Mouse (Mus musculus): ENCODE measurements around the gene Hoxa6. TPM values are rescaled to one million over a fixed set of nuclear protein-coding genes. Genes with fewer than 3 reads are reported as not detected.

Hoxa6 gene
- polyA plus RNA-seq, 1 experiment from 2014 or later, result not detected

DNA sequence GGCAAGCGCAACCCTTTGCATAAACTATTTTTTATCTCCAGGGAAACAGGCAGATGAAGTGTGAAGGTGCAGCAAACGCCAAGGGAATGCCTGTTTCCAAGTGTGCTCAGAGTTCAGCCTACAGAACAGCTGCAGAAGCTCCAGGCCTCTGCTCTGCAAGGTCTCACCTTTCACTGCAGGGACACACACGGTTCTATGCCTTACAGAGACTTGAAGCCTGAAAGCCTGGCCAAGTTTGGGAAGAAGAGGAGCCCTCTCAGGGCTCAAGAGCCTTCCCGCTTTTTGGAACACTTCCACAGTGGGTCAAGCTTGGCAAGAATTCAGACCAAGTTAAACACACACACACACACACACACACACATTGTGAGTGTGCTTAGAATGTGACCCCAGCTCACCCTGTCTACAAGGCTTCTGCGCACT, 19.3 kb downstream of the Hoxa6 start:
- no peaks in the 10 kb centered on the region for H3K9me3 ChIP-seq (ENCODE audit: control insufficient read depth, low read length)
- no peak overlapping the region for H3K4me2 ChIP-seq (ENCODE audit: low read length)
- no peak overlapping the region for H3K27ac ChIP-seq (replicated peaks; ENCODE audit: low read depth, low read length)
- H3K4me3 ChIP-seq (replicated peaks; ENCODE audit: low read depth, low read length), result no peak overlapping the region
- no peak overlapping the region for H3K9ac ChIP-seq (replicated peaks; ENCODE audit: low read length)
- ATAC-seq (ENCODE audit: low FRiP score, low TSS enrichment), result no peak
- H3K4me1 ChIP-seq (ENCODE audit: control insufficient read depth, insufficient read depth, low read length), result peaks cover 4% of the 10 kb centered on the region; the same call in 1 of the 2 replicates
- 6% methylated on average over 5 of the region's 5 CpGs for WGBS
- peaks cover 100% of the 10 kb centered on the region for H3K27me3 ChIP-seq (ENCODE audit: control insufficient read depth, insufficient read depth, low read length)
- DNase-seq, result no peak
- no peaks in the 10 kb centered on the region for H3K36me3 ChIP-seq (ENCODE audit: control insufficient read depth, insufficient read depth, low read length)

DNA sequence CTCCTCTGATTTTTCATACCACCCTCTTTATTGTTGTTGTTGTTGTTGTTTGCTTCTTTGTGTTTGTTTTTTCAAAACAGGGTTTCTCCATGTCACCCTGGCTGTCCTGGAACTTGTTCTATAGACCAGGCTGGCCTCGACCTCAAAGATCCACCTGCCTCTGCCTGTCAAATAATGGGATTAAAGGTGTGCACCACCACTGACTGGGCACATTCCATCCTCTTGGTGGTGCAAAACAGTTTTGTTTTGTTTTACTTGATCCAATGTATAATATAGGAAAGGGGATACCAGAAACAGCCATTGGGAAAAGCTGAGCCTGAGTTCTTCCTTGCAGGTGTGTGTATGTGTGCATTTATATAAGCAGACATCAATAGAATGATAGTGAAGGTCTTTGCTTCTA, 22.0 kb downstream of the Hoxa6 start:
- Histone ChIP-seq H3K4me3 (replicated peaks; ENCODE audit: low read depth, low read length) (no peak overlapping the region), H3K9ac (replicated peaks; ENCODE audit: low read length) (no peak overlapping the region), H3K4me1 (ENCODE audit: control insufficient read depth, insufficient read depth, low read length) (no peaks in the 10 kb centered on the region), H3K36me3 (ENCODE audit: control insufficient read depth, insufficient read depth, low read length) (no peaks in the 10 kb centered on the region), H3K27ac (replicated peaks; ENCODE audit: low read depth, low read length) (no peak overlapping the region), H3K9me3 (ENCODE audit: control insufficient read depth, low read length) (no peaks in the 10 kb centered on the region), H3K4me2 (ENCODE audit: low read length) (no peak overlapping the region), H3K27me3 (ENCODE audit: control insufficient read depth, insufficient read depth, low read length) (peaks cover 100% of the 10 kb centered on the region)
- ATAC-seq (ENCODE audit: low FRiP score, low TSS enrichment), result no peak
- WGBS, result 2% methylated on average over 1 of the region's 1 CpGs
- no peak for DNase-seq

DNA sequence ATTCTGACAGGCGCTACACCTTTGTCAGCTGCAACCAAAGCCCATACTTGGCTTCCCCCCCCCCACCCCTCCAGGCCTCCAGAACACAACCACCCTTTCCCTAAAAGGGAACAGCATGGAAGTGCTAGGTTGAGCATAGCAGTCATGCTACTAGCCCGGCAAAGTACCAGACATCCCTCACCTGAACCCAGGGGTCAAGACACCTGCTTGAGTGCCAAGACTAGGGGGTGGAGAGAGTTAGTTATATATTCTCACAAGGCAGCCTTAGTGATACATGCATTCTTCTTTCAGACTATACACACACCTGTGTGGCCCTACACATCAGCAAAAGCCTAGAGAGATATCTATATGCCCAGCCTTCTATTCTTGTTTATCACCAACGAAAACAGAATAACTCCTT, 22.7 kb downstream of the Hoxa6 start:
- Histone ChIP-seq H3K4me3 (replicated peaks; ENCODE audit: low read depth, low read length) (no peak overlapping the region), H3K36me3 (ENCODE audit: control insufficient read depth, insufficient read depth, low read length) (no peaks in the 10 kb centered on the region), H3K4me2 (ENCODE audit: low read length) (no peak overlapping the region), H3K4me1 (ENCODE audit: control insufficient read depth, insufficient read depth, low read length) (no peaks in the 10 kb centered on the region), H3K27ac (replicated peaks; ENCODE audit: low read depth, low read length) (no peak overlapping the region), H3K9me3 (ENCODE audit: control insufficient read depth, low read length) (no peaks in the 10 kb centered on the region), H3K27me3 (ENCODE audit: control insufficient read depth, insufficient read depth, low read length) (peaks cover 100% of the 10 kb centered on the region), H3K9ac (replicated peaks; ENCODE audit: low read length) (no peak overlapping the region)
- ATAC-seq (ENCODE audit: low FRiP score, low TSS enrichment), result no peak
- DNase-seq, result no peak
- 12% methylated on average over 3 of the region's 3 CpGs for WGBS

DNA sequence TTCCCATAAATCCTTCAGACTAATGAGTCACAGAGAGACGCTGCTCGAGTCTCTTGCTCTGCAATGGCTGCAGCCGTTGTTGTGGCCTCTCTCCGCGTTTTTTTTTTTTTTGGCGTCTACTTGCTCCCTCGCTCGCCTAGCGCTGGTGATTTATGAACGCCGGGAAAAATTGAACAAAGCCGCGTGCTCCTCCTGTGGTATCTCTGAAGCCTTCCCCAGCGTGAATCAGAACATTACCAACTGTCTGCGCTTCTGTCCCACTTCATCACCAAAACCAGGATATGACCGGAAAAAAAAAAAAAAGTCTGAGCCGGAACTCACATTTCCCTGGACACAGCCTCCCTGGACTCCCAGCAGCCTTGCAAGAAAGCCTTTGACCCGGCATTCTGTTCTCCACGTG, 23.3 kb downstream of the Hoxa6 start:
- Histone ChIP-seq H3K4me3 (replicated peaks; ENCODE audit: low read depth, low read length) (no peak overlapping the region), H3K9me3 (ENCODE audit: control insufficient read depth, low read length) (no peaks in the 10 kb centered on the region), H3K9ac (replicated peaks; ENCODE audit: low read length) (no peak overlapping the region), H3K27me3 (ENCODE audit: control insufficient read depth, insufficient read depth, low read length) (peaks cover 100% of the 10 kb centered on the region), H3K36me3 (ENCODE audit: control insufficient read depth, insufficient read depth, low read length) (no peaks in the 10 kb centered on the region), H3K4me1 (ENCODE audit: control insufficient read depth, insufficient read depth, low read length) (no peaks in the 10 kb centered on the region), H3K4me2 (ENCODE audit: low read length) (no peak overlapping the region), H3K27ac (replicated peaks; ENCODE audit: low read depth, low read length) (no peak overlapping the region)
- no peak for DNase-seq
- no peak for ATAC-seq (ENCODE audit: low FRiP score, low TSS enrichment)
- under 1% methylated on average over 19 of the region's 19 CpGs for WGBS

DNA sequence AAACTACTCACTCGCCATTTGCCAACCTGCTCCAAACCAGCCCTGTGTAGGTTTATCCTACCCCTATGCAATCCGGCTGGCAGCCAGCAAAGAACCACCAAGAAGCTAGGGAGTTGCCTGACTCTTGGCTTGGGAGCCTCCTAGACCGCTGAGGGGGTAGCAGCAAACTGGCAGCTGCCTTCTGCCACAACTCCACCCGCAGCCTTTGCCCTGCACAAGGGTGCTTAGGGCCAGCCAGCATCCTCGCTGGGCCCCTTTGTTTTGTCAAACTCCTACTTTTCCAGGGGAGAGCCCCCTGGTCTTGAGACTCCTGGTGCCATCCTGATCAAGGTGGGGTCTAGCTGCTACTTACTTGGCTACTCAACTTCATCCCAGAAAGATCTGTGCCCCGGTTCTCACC, 23.9 kb downstream of the Hoxa6 start:
- Histone ChIP-seq H3K36me3 (ENCODE audit: control insufficient read depth, insufficient read depth, low read length) (no peaks in the 10 kb centered on the region), H3K4me3 (replicated peaks; ENCODE audit: low read depth, low read length) (no peak overlapping the region), H3K4me2 (ENCODE audit: low read length) (no peak overlapping the region), H3K9me3 (ENCODE audit: control insufficient read depth, low read length) (no peaks in the 10 kb centered on the region), H3K9ac (replicated peaks; ENCODE audit: low read length) (no peak overlapping the region), H3K27ac (replicated peaks; ENCODE audit: low read depth, low read length) (no peak overlapping the region), H3K27me3 (ENCODE audit: control insufficient read depth, insufficient read depth, low read length) (peaks cover 100% of the 10 kb centered on the region), H3K4me1 (ENCODE audit: control insufficient read depth, insufficient read depth, low read length) (no peaks in the 10 kb centered on the region)
- DNase-seq (no peak), ATAC-seq (ENCODE audit: low FRiP score, low TSS enrichment) (no peak)
- WGBS, result 0% methylated on average over 6 of the region's 6 CpGs

DNA sequence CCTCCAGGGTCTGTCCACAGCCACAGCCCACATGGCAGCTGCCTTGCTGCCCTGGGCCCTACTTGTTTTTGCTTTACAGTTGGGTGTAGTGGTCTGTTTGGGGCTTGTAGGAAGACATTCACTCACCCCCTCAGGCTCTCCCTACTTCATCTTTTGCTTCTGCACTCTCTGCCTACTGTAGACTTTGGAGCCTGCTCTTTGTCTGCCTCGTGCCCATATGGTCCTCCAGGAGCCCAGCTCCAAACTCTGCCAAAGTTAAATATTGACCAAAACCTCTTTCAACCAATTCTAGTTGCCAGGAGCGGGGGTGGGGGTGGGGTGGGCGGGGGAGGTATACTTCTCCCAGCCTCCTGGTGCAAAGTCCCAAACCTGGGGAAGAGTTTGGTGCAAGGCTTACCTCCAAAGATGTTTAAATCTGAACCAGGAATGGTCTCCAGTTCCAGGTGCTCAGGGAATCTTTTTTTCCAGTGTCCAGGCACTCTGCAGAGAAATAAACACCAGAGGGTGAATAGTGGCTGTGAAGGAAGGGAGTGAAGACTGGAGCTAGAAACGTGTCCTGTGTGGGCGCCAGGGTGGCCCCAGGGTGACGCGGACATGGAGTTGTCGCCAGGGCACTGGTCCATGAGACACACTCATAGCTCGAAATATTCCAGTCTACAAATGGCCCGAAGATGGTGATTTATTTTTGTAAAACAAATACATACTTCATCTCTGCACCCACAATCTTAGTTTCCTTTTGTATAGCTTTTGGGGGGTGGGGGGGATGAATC, 25.0 kb downstream of the Hoxa6 start:
- no peak overlapping the region for H3K4me2 ChIP-seq (ENCODE audit: low read length)
- H3K4me3 ChIP-seq (replicated peaks; ENCODE audit: low read depth, low read length), result no peak overlapping the region
- H3K9ac ChIP-seq (replicated peaks; ENCODE audit: low read length), result no peak overlapping the region
- H3K36me3 ChIP-seq (ENCODE audit: control insufficient read depth, insufficient read depth, low read length), result no peaks in the 10 kb centered on the region
- no peak for ATAC-seq (ENCODE audit: low FRiP score, low TSS enrichment)
- H3K9me3 ChIP-seq (ENCODE audit: control insufficient read depth, low read length), result no peaks in the 10 kb centered on the region
- no peaks in the 10 kb centered on the region for H3K4me1 ChIP-seq (ENCODE audit: control insufficient read depth, insufficient read depth, low read length)
- no peak for DNase-seq
- 9% methylated on average over 10 of the region's 10 CpGs for WGBS
- H3K27ac ChIP-seq (replicated peaks; ENCODE audit: low read depth, low read length), result no peak overlapping the region
- peaks cover 100% of the 10 kb centered on the region for H3K27me3 ChIP-seq (ENCODE audit: control insufficient read depth, insufficient read depth, low read length)

DNA sequence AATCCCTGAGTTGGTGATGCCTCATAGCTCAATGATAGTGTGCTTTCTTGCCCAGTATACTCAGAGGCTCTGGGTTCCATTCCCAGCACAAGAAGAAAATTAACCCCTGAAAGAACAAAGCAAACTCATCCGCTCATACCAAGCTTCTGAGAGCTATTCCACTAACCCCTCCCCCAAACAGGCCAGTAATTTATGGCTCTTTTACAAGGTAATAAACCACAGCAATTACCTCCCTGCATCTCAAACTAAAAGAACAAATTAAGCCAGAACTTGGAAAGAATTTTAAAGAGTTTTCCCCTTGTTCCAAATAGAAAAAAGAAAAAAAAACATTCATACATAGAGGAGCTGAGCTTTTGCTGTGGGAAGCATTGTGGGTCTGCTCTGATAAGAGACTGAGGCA, 25.7 kb downstream of the Hoxa6 start:
- peaks cover 100% of the 10 kb centered on the region for H3K27me3 ChIP-seq (ENCODE audit: control insufficient read depth, insufficient read depth, low read length)
- WGBS, result 0% methylated on average over 1 of the region's 1 CpGs
- H3K4me3 ChIP-seq (replicated peaks; ENCODE audit: low read depth, low read length), result no peak overlapping the region
- no peak for ATAC-seq (ENCODE audit: low FRiP score, low TSS enrichment)
- no peaks in the 10 kb centered on the region for H3K9me3 ChIP-seq (ENCODE audit: control insufficient read depth, low read length)
- no peak overlapping the region for H3K27ac ChIP-seq (replicated peaks; ENCODE audit: low read depth, low read length)
- H3K9ac ChIP-seq (replicated peaks; ENCODE audit: low read length), result no peak overlapping the region
- no peaks in the 10 kb centered on the region for H3K36me3 ChIP-seq (ENCODE audit: control insufficient read depth, insufficient read depth, low read length)
- no peaks in the 10 kb centered on the region for H3K4me1 ChIP-seq (ENCODE audit: control insufficient read depth, insufficient read depth, low read length)
- DNase-seq, result no peak
- H3K4me2 ChIP-seq (ENCODE audit: low read length), result no peak overlapping the region

DNA sequence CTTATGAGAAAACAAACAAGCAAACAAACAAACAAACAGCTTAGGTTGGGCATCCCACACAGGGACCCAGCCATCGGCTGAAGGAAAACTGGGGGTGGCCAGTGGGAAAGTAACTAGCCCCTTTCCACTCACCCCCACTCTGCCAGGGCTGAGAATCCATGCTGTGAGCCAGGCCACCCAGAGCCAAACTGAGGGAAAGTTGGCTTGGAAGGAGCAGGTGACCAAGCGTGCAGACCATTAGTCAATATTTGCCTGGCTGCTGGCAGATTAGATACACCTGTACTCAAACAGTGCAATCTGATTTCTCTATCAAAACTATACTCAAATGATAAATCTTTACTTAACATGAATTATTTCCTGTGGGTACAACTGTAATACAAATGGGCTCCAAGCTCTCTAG, 26.5 kb downstream of the Hoxa6 start:
- Histone ChIP-seq H3K27ac (replicated peaks; ENCODE audit: low read depth, low read length) (no peak overlapping the region), H3K4me1 (ENCODE audit: control insufficient read depth, insufficient read depth, low read length) (no peaks in the 10 kb centered on the region), H3K36me3 (ENCODE audit: control insufficient read depth, insufficient read depth, low read length) (no peaks in the 10 kb centered on the region), H3K4me3 (replicated peaks; ENCODE audit: low read depth, low read length) (no peak overlapping the region), H3K27me3 (ENCODE audit: control insufficient read depth, insufficient read depth, low read length) (peaks cover 100% of the 10 kb centered on the region), H3K4me2 (ENCODE audit: low read length) (no peak overlapping the region), H3K9me3 (ENCODE audit: control insufficient read depth, low read length) (no peaks in the 10 kb centered on the region), H3K9ac (replicated peaks; ENCODE audit: low read length) (no peak overlapping the region)
- WGBS, result 23% methylated on average over 2 of the region's 2 CpGs
- no peak for ATAC-seq (ENCODE audit: low FRiP score, low TSS enrichment)
- DNase-seq, result no peak

DNA sequence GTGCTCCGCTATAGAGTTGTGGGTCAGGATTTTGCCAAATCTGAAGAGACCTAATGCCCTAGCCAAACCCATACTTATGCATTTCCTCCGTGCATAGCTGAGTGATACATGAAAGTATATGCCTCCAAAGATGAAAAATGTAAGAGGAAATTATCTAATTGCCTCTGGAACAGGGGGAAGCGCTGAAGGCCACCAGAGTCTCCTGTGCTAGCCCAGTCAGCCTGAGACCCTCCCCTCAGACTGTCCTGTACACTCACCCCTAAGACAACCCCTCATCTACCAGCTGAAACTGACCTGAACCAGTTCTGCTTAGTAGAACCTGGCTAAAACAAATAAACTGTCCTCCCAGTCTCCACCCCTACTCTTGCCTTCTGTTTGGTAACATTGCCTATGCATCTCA, 27.8 kb downstream of the Hoxa6 start:
- H3K4me1 ChIP-seq (ENCODE audit: control insufficient read depth, insufficient read depth, low read length), result no peaks in the 10 kb centered on the region
- no peak overlapping the region for H3K9ac ChIP-seq (replicated peaks; ENCODE audit: low read length)
- DNase-seq (no peak), ATAC-seq (ENCODE audit: low FRiP score, low TSS enrichment) (no peak)
- no peak overlapping the region for H3K27ac ChIP-seq (replicated peaks; ENCODE audit: low read depth, low read length)
- no peaks in the 10 kb centered on the region for H3K36me3 ChIP-seq (ENCODE audit: control insufficient read depth, insufficient read depth, low read length)
- 7% methylated on average over 3 of the region's 3 CpGs for WGBS
- no peak overlapping the region for H3K4me3 ChIP-seq (replicated peaks; ENCODE audit: low read depth, low read length)
- H3K27me3 ChIP-seq (ENCODE audit: control insufficient read depth, insufficient read depth, low read length), result peaks cover 100% of the 10 kb centered on the region
- H3K9me3 ChIP-seq (ENCODE audit: control insufficient read depth, low read length), result no peaks in the 10 kb centered on the region
- H3K4me2 ChIP-seq (ENCODE audit: low read length), result no peak overlapping the region

Data from midbrain, embryonic 14.5 days (tissue).